Mouse (Mus musculus) midbrain, embryonic 16.5 days (tissue): ENCODE results near the gene Podxl2. TPM values are rescaled to one million over a fixed set of nuclear protein-coding genes. Genes with fewer than 3 reads are reported as not detected.

ENCODE experiments used
- polyA plus RNA-seq: library from polyadenylated mRNA; unstranded; fragments of >200 nt; fragmentation: Nextera tagmentation; extraction: Ambion mirVana; gene quantifications from 2 replicates; pipeline ENCODE4 v1.2.1, GENCODE M21; 2015

The Podxl2 gene
- polyA plus RNA-seq, 1 experiment from 2014 or later, result 671 TPM

Other genes starting within 250 kb of the Podxl2 start
- gene Kbtbd12, start 237.1 kb downstream of the Podxl2 start, polyA plus RNA-seq, result 0.12 and 1.1 TPM in 2 replicates
- 31.8 and 55.0 TPM in 2 replicates for gene Mgll, start 150.6 kb downstream of the Podxl2 start, polyA plus RNA-seq
- gene Abtb1, start 33.1 kb downstream of the Podxl2 start, polyA plus RNA-seq, result 37.3 and 40.7 TPM in 2 replicates
- gene Mcm2, start 23.7 kb upstream of the Podxl2 start, polyA plus RNA-seq, result 16.2 and 20.7 TPM in 2 replicates
- 88.4 and 99.6 TPM in 2 replicates for gene Tpra1, start 27.2 kb upstream of the Podxl2 start, polyA plus RNA-seq